Mouse (Mus musculus): ENCODE results near the gene Tdp1.

Gene Tdp1

DNA sequence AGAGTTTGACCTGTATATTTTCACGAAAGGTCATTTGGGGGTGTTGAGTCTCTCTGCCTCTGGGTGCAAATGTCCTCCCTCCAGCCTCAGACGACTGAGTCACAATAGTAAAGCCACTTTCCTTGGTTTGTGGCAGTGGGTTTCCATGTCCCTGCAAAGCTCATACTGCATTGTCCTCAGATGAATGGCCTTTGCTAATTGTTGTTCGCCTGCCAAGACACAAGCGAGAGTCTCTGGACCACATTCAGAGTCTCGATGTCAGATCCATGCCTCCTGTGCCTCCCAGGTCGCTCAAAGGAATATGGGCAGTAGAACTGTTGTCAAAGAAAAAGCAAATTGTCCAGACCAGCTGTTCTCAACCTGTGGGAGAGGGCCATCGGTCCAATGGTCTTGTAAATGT, 116.1 kb downstream of the Tdp1 start:
- no peak for DNase-seq (ENCODE audit: low spot score)

DNA sequence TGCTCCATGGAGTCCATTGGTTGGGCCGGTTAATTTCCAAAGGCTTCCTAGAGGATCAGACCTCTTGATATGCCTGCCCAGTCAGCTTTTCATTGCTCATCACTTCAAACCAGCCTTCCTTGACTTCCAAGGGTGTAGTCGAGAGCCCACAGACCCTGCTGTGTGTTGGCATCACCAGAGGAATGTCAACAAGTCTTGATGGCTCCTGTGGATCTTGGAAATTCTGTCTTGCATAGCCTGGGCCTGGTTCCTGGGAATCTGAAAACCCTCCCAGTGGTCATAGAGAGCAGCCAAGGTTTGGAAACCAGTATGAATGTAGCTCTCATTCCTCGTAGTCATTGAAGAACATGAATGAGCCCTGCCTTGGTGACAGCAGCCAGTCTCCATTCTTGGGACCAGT, 116.9 kb downstream of the Tdp1 start:
- DNase-seq (ENCODE audit: low spot score) = no peak

DNA sequence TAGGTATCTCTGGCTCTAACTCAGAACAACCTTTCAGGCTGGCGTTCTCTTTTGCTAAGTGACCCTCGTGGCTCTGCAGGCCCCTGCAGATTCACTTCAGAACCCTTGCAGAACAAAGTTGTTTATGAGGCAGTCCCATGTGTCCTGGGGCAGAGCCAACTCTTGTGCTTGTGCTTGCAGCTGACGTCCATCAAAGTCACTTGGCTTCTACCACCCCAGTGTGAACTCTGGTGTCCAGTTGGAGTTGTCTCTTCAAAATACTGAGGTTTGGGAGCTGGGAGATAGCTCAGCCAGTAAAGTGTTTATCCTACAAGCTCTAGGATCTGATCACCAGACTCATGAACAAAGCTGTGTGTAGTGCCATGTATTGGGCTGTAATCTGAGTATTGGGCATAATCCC, 117.6 kb downstream of the Tdp1 start:
- no peak for DNase-seq (ENCODE audit: low spot score)

DNA sequence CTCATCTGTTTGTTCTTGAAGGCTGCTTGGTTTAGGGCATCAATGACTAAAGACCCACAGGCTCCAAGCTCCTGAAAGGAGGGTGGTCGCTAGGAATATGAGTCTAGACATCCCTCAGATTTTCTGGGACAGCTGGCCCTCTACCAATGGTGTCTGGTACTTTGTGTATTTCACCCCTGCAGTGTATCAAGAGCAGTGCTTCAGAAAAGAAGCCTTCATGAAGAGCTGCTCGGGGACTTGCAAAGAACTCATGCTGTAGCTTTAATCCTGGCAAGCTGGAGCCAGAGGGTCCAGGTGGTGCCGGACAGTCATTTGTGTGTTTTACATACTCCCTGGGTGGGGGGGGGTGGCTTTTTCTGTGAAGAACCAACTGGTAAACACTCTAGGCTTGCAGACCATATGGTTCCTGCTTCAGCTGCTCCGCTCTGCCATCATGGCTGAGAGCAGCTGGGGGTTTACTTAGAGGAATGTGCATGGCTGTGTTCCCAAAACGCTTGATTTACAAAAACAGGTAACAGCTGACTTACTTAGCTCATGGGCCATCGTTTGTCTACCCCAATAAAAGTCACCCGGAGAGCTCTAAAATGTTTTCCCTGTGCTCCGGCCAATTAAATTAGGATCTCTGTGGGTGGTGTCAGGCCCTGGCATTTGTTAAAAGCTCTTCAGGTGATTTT, 118.7 kb downstream of the Tdp1 start:
- DNase-seq (ENCODE audit: low spot score) = no peak

Measured in ovary, postnatal 36 days (tissue).